Mouse (Mus musculus) layer of hippocampus, adult 11-12 months (tissue): ENCODE results near the gene Rhox9.
"Not testable (repeated sequence)": the region's sequence is repeated elsewhere in the genome, so short reads cannot be mapped to it uniquely, and the experiment has no call there.

Experiments
- DNase-seq: peaks from one replicate; pipeline ENCODE4 v3.0.0; 2022; ENCODE audit warnings: low spot score

The Rhox9 gene

GRCm38 (mm10) chrX:37901670-37902069 is at the start of gene Rhox9:
Gene Rhox9 (minus strand): TSS chrX:37901770.
- not testable (repeated sequence) for DNase-seq

GRCm38 (mm10) chrX:37916311-37916710 is 14.7 kb upstream of the Rhox9 start:
- DNase-seq: no peak

- no peak for DNase-seq
Measured at GRCm38 (mm10) chrX:37908581-37908980, 7.0 kb upstream of the Rhox9 start.

- no peak for DNase-seq
Measured at GRCm38 (mm10) chrX:37903727-37904126, 2.2 kb upstream of the Rhox9 start.

- not testable (repeated sequence) for DNase-seq
Measured at GRCm38 (mm10) chrX:37897132-37897531, 4.4 kb downstream of the Rhox9 start, which contains the start of gene Rhox7b. Gene Rhox7b (minus strand): TSS chrX:37897232.

- no peak for DNase-seq
Measured at GRCm38 (mm10) chrX:37878844-37879243, 22.7 kb downstream of the Rhox9 start, which contains the start of gene Rhox8. Gene Rhox8 (minus strand): TSS chrX:37878944.

GRCm38 (mm10) chrX:37871641-37872040 is 29.9 kb downstream of the Rhox9 start:
- no peak for DNase-seq
